Mouse (Mus musculus): ENCODE data around the gene Uqcc2. TPM values are rescaled to one million over a fixed set of nuclear protein-coding genes. Genes with fewer than 3 reads are reported as not detected.

Uqcc2 gene
- polyA plus RNA-seq, 1 experiment: 1,028 TPM

DNA sequence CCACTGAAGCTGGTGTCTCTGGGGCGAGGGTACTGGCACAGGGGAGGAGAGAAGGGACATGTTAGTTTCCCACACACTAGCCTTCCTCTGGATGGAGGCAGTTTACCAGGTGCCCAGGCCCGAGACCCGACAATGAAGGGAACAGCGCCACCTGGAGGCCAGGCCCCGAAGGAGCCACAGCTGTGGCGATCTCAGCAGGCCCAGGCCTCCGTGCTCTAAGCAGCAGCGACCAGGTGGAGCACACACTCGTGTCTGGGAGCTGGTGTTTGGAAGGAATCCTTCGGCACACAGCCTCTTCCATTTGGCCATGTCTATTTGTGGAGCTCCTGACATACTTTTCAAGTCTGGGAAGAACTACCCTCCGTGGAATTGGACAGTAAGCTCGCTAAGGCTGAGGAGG, 8.5 kb downstream of the Uqcc2 start:
- H3K4me1 ChIP-seq (ENCODE audit: control insufficient read depth, insufficient read depth, low read length): peaks cover 4% of the 10 kb centered on the region; the same call in 1 of the 2 replicates
- no peaks in the 10 kb centered on the region for H3K27me3 ChIP-seq (ENCODE audit: control insufficient read depth, insufficient read depth, low read length)
- H3K36me3 ChIP-seq (ENCODE audit: control insufficient read depth, insufficient read depth, low read length): no peaks in the 10 kb centered on the region
- TF ChIP-seq POLR2A (IDR thresholded peaks at IDR 0.05; ENCODE audit: control insufficient read depth, low read depth, low read length) (no peak), CTCF (IDR thresholded peaks at IDR 0.05; ENCODE audit: control insufficient read depth, insufficient read depth, insufficient replicate concordance, low read depth, low read length) (peak; percentile 79; the same call in 1 of the 2 replicates)
- no peak overlapping the region for H3K4me3 ChIP-seq (ENCODE audit: control insufficient read depth, low read depth, low read length)
- no peak overlapping the region for H3K27ac ChIP-seq (ENCODE audit: control insufficient read depth, insufficient read depth, low read depth, low read length)

DNA sequence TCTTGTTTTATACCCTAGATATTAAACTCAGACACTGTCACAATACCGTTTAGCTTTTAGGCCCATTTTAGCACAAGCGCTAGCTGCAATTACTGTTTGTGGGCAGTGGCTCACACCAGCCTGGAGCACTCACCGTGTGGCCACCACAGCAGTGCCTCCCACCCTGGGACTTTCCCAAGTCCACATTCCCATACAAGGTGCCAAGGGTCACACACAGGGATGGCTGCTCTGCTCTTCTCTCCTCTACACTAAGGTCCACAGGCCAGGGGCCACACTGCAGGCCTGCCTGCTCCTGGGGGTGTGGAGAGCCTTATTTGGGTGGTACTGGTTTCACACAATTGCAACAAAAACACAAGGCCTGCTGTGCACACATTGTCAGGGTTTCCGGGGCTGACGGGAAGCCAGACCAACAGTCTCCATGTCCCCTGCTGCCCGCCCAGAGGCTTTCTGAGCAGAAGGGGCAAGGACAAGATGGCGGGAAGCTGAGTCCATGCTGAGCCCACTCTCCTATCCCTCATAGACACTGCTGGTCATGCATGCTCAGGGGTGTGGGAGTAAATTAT, 9.8 kb downstream of the Uqcc2 start:
- Histone ChIP-seq H3K27ac (ENCODE audit: control insufficient read depth, insufficient read depth, low read depth, low read length) (no peak overlapping the region), H3K27me3 (ENCODE audit: control insufficient read depth, insufficient read depth, low read length) (no peaks in the 10 kb centered on the region), H3K4me3 (ENCODE audit: control insufficient read depth, low read depth, low read length) (no peak overlapping the region), H3K36me3 (ENCODE audit: control insufficient read depth, insufficient read depth, low read length) (no peaks in the 10 kb centered on the region), H3K4me1 (ENCODE audit: control insufficient read depth, insufficient read depth, low read length) (peaks cover 4% of the 10 kb centered on the region; the same call in 1 of the 2 replicates)
- TF ChIP-seq CTCF (IDR thresholded peaks at IDR 0.05; ENCODE audit: control insufficient read depth, insufficient read depth, insufficient replicate concordance, low read depth, low read length) (no peak), POLR2A (IDR thresholded peaks at IDR 0.05; ENCODE audit: control insufficient read depth, low read depth, low read length) (no peak)

DNA sequence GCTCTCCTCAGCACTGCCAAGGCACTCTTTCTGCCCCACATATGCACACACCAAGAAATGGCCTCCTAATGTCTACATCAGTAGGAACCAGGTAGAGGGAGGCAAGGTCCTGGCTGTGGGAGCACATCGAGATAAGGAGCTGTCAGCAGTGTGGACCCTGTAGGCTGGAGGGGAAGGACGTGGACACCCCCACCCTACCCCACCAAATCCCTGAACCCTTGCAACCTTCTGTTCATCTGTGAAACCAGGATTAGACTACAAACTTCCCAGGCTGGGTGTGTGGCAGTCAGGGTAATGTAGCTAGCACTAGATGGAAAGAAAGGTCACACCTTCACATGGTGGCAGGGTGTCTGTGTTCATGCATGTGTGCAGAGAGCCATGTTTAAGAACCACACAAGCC, 10.6 kb downstream of the Uqcc2 start:
- Histone ChIP-seq H3K27ac (ENCODE audit: control insufficient read depth, insufficient read depth, low read depth, low read length) (no peak overlapping the region), H3K36me3 (ENCODE audit: control insufficient read depth, insufficient read depth, low read length) (no peaks in the 10 kb centered on the region), H3K27me3 (ENCODE audit: control insufficient read depth, insufficient read depth, low read length) (no peaks in the 10 kb centered on the region), H3K4me3 (ENCODE audit: control insufficient read depth, low read depth, low read length) (no peak overlapping the region), H3K4me1 (ENCODE audit: control insufficient read depth, insufficient read depth, low read length) (peaks cover 4% of the 10 kb centered on the region; the same call in 1 of the 2 replicates)
- TF ChIP-seq POLR2A (IDR thresholded peaks at IDR 0.05; ENCODE audit: control insufficient read depth, low read depth, low read length) (no peak), CTCF (IDR thresholded peaks at IDR 0.05; ENCODE audit: control insufficient read depth, insufficient read depth, insufficient replicate concordance, low read depth, low read length) (no peak)

DNA sequence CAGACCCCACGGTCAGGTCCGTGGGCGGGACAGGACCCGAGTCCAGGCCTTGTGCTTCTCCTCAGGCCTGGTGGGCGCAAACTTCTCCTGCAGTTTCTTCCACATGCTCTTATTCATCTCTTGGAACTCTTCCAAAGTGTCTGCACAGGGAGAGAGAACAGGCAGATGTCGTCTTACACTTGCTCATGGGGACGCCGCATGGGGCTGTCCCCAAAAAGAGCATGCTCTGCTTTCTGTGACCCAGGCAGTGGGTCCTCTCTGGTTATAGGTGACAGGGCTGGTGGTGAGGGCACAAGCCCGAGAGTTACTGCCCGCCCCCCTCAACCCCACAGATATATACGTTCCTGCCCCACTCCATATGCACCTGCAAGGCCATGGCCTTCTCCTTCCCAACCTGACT, 11.0 kb downstream of the Uqcc2 start:
- no peak overlapping the region for H3K4me3 ChIP-seq (ENCODE audit: control insufficient read depth, low read depth, low read length)
- no peaks in the 10 kb centered on the region for H3K36me3 ChIP-seq (ENCODE audit: control insufficient read depth, insufficient read depth, low read length)
- no peaks in the 10 kb centered on the region for H3K27me3 ChIP-seq (ENCODE audit: control insufficient read depth, insufficient read depth, low read length)
- peaks cover 4% of the 10 kb centered on the region; the same call in 1 of the 2 replicates for H3K4me1 ChIP-seq (ENCODE audit: control insufficient read depth, insufficient read depth, low read length)
- TF ChIP-seq CTCF (IDR thresholded peaks at IDR 0.05; ENCODE audit: control insufficient read depth, insufficient read depth, insufficient replicate concordance, low read depth, low read length) (no peak), POLR2A (IDR thresholded peaks at IDR 0.05; ENCODE audit: control insufficient read depth, low read depth, low read length) (no peak)
- no peak overlapping the region for H3K27ac ChIP-seq (ENCODE audit: control insufficient read depth, insufficient read depth, low read depth, low read length)

DNA sequence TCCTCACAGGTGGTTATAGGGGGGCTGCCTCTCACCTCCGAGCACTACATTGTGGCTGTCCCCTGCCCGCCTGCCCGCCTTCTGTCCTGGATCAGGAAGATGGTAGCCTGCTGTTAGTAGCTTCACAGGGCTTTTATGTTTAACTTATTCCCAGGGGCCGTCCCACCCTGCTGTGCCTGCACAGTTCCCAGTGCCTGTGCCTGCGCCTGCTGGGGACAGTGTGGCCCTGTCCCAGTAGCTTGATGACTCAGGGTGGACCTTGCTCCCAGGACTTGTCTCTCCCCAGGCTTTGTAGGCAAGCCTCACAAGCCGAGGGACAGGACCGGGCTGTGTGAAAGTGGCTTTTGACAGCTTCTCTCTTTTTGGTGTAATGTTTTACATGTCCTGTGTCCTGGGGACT, 11.9 kb downstream of the Uqcc2 start:
- no peaks in the 10 kb centered on the region for H3K27me3 ChIP-seq (ENCODE audit: control insufficient read depth, insufficient read depth, low read length)
- H3K36me3 ChIP-seq (ENCODE audit: control insufficient read depth, insufficient read depth, low read length): no peaks in the 10 kb centered on the region
- TF ChIP-seq CTCF (IDR thresholded peaks at IDR 0.05; ENCODE audit: control insufficient read depth, insufficient read depth, insufficient replicate concordance, low read depth, low read length): no peak
- TF ChIP-seq POLR2A (IDR thresholded peaks at IDR 0.05; ENCODE audit: control insufficient read depth, low read depth, low read length): no peak
- H3K27ac ChIP-seq (ENCODE audit: control insufficient read depth, insufficient read depth, low read depth, low read length): no peak overlapping the region
- no peak overlapping the region for H3K4me3 ChIP-seq (ENCODE audit: control insufficient read depth, low read depth, low read length)
- peaks cover 4% of the 10 kb centered on the region; the same call in 1 of the 2 replicates for H3K4me1 ChIP-seq (ENCODE audit: control insufficient read depth, insufficient read depth, low read length)

DNA sequence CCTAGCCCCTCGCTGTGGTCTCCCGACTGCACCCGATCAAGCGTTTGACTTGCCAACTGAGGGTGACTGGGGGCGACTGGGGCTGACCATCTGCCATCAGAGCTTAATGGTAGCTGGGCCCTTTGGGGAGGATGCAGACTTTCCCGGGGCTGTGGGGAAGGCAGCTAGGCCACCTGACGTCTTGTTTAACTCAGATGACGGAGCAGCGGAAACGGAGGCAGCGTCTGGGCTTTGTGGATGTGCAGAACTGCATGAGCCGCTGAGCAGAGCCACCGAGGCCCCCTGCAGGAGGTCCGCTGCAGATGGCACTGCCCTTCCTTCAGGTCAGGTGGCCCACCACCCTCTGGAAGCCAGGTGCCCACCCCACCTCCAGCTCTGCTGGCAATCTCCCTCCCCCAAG, 12.4 kb downstream of the Uqcc2 start:
- no peaks in the 10 kb centered on the region for H3K27me3 ChIP-seq (ENCODE audit: control insufficient read depth, insufficient read depth, low read length)
- H3K36me3 ChIP-seq (ENCODE audit: control insufficient read depth, insufficient read depth, low read length): no peaks in the 10 kb centered on the region
- H3K4me1 ChIP-seq (ENCODE audit: control insufficient read depth, insufficient read depth, low read length): peaks cover 4% of the 10 kb centered on the region; the same call in 1 of the 2 replicates
- no peak for TF ChIP-seq CTCF (IDR thresholded peaks at IDR 0.05; ENCODE audit: control insufficient read depth, insufficient read depth, insufficient replicate concordance, low read depth, low read length)
- TF ChIP-seq POLR2A (IDR thresholded peaks at IDR 0.05; ENCODE audit: control insufficient read depth, low read depth, low read length): no peak
- H3K27ac ChIP-seq (ENCODE audit: control insufficient read depth, insufficient read depth, low read depth, low read length): no peak overlapping the region
- no peak overlapping the region for H3K4me3 ChIP-seq (ENCODE audit: control insufficient read depth, low read depth, low read length)

DNA sequence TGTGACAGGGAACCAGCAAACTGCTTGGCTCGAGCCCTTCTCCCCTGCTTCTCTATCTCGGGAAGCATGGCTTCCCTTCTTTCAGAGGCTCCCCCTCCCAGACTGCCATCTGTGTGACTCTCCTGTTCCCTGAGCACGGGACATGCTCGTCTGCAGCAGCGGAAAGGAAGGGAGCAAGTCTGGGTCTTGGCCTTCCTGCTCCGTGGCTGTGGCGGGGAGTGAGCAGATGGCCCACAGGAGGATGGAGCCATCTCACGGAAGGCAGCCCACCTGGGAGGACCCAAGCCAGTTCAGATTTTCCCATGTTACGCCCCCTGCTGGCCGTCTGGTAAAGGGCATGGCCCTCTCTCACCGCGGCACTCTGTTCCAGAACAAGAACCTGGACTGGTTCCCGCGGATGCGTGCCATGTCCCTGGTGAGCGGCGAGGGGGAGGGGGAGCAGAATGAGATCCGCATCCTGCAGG, 13.1 kb downstream of the Uqcc2 start:
- Histone ChIP-seq H3K27ac (ENCODE audit: control insufficient read depth, insufficient read depth, low read depth, low read length) (no peak overlapping the region), H3K4me1 (ENCODE audit: control insufficient read depth, insufficient read depth, low read length) (peaks cover 4% of the 10 kb centered on the region; the same call in 1 of the 2 replicates), H3K4me3 (ENCODE audit: control insufficient read depth, low read depth, low read length) (no peak overlapping the region), H3K27me3 (ENCODE audit: control insufficient read depth, insufficient read depth, low read length) (no peaks in the 10 kb centered on the region), H3K36me3 (ENCODE audit: control insufficient read depth, insufficient read depth, low read length) (no peaks in the 10 kb centered on the region)
- TF ChIP-seq POLR2A (IDR thresholded peaks at IDR 0.05; ENCODE audit: control insufficient read depth, low read depth, low read length) (no peak), CTCF (IDR thresholded peaks at IDR 0.05; ENCODE audit: control insufficient read depth, insufficient read depth, insufficient replicate concordance, low read depth, low read length) (peak; percentile 59; the same call in 1 of the 2 replicates)
